Mouse (Mus musculus) E14TG2a.4 (cell line): ENCODE measurements around the gene Ccdc92b.

Experiments used
- CTCF ChIP-seq: conservative IDR thresholded peaks from 2 replicates; pipeline ENCODE4 v1.5.1; 2014; ENCODE audit warnings: low read length
- NANOG ChIP-seq: IDR thresholded peaks from 2 replicates; pipeline ENCODE4 v1.6.1; 2014; ENCODE audit warnings: borderline replicate concordance, low read length, mixed read lengths

- TF ChIP-seq CTCF (no peak), NANOG (no peak)
Observed at GRCm38 (mm10) chr11:74574768-74575434, 44.5 kb upstream of the Ccdc92b start.
